Mouse (Mus musculus) bone marrow macrophage, adult 2 months (primary cell): Measurements from ENCODE around the gene Ret.

Experiments used
- CTCF ChIP-seq: IDR thresholded peaks from 2 replicates; pipeline ENCODE4 v1.5.1; 2012; ENCODE audit warnings: low read depth, mild to moderate bottlenecking, low read length, moderate library complexity
- POLR2A ChIP-seq: IDR thresholded peaks from 2 replicates; pipeline ENCODE4 v1.6.1; 2012; ENCODE audit warnings: mild to moderate bottlenecking, low read depth, low read length, borderline replicate concordance

DNA sequence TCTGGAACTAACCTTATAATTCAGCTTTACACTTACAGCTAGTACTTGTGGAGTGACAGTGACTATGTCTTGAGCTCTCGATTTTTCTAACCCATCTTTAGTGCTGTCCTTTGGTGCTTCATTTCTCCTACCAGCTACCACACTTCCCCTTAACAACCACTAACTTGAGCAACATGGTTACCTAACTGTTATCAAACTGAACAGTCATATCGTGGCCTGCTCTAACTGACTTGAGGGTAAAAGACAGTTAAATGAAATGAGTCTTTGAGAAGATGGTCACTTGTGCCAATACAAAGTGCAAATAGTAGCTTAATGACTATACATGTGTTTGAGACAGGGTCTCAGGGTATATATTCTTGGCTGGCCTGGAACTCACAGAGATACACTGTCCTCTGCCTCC lies 60.4 kb downstream of the Ret start:
- TF ChIP-seq POLR2A (no peak), CTCF (no peak)
